ENCODE assay signal across 8 mouse cellular contexts in genomic region chr3:52269514-52270351, GRCm38 (mm10). TPM values are rescaled to one million over a fixed set of nuclear protein-coding genes. Genes with fewer than 3 reads are reported as not detected.
DNase-seq lines count a peak whose midpoint lies in the region; ATAC-seq and TF ChIP-seq lines count a peak whose summit lies in the region.

No protein-coding gene starts in this region.

- H3K9me3 ChIP-seq in embryonic facial prominence, embryonic 14.5 days (ENCODE audit: control insufficient read depth, low read length) = no peaks in the 10 kb centered on the region
- no peaks in the 10 kb centered on the region for H3K9me3 ChIP-seq in heart, embryonic 13.5 days
- no peaks in the 10 kb centered on the region for H3K9me3 ChIP-seq in kidney, embryonic 16.5 days (ENCODE audit: low read length)
- no peaks in the 10 kb centered on the region for H3K9me3 ChIP-seq in liver, embryonic 16.5 days (replicated peaks; ENCODE audit: control insufficient read depth, low read length)
- no peaks in the 10 kb centered on the region for H3K9me3 ChIP-seq in neural tube, embryonic 11.5 days (ENCODE audit: control insufficient read depth, low read length)

- peak overlapping the region; percentile 93 for H3K4me3 ChIP-seq in embryonic facial prominence, embryonic 14.5 days (ENCODE audit: low read depth, low read length)
- H3K4me3 ChIP-seq in heart, embryonic 13.5 days = peak overlapping the region; percentile 97
- peak overlapping the region; percentile 93 for H3K4me3 ChIP-seq in kidney, embryonic 16.5 days (ENCODE audit: low read length)
- peak overlapping the region; percentile 78 for H3K4me3 ChIP-seq in liver, embryonic 16.5 days (ENCODE audit: low read depth, low read length)
- peak overlapping the region; percentile 78 for H3K4me3 ChIP-seq in neural tube, embryonic 11.5 days (ENCODE audit: low read depth, low read length)
- H3K4me3 ChIP-seq in testis, adult 2 months (ENCODE audit: control insufficient read depth, low read depth, low read length) = peak overlapping the region; percentile 88

- no peaks in the 10 kb centered on the region for H3K36me3 ChIP-seq in embryonic facial prominence, embryonic 14.5 days (ENCODE audit: control insufficient read depth, insufficient read depth, low read length)
- no peaks in the 10 kb centered on the region for H3K36me3 ChIP-seq in heart, embryonic 13.5 days
- H3K36me3 ChIP-seq in kidney, embryonic 16.5 days (ENCODE audit: insufficient read depth, low read length) = no peaks in the 10 kb centered on the region
- H3K36me3 ChIP-seq in liver, embryonic 16.5 days (ENCODE audit: control insufficient read depth, insufficient read depth) = no peaks in the 10 kb centered on the region
- no peaks in the 10 kb centered on the region for H3K36me3 ChIP-seq in neural tube, embryonic 11.5 days (ENCODE audit: control insufficient read depth, insufficient read depth, low read length)
- H3K36me3 ChIP-seq in testis, adult 2 months (ENCODE audit: control insufficient read depth, insufficient read depth, low read length) = no peaks in the 10 kb centered on the region

- no peak for TF ChIP-seq POLR2A in testis, adult 2 months (IDR thresholded peaks at IDR 0.05; ENCODE audit: control insufficient read depth, low read depth, low read length)

- ATAC-seq in embryonic facial prominence, embryonic 14.5 days (ENCODE audit: low read depth) = no peak
- no peak for ATAC-seq in heart, embryonic 13.5 days (ENCODE audit: extremely low read depth, insufficient number of reproducible peaks, low FRiP score, low TSS enrichment)
- ATAC-seq in kidney, embryonic 16.5 days (ENCODE audit: low FRiP score, low TSS enrichment) = peak; percentile 67
- ATAC-seq in liver, embryonic 16.5 days (ENCODE audit: low read depth) = peak; percentile 59
- ATAC-seq in neural tube, embryonic 11.5 days (ENCODE audit: insufficient read depth, low FRiP score, low TSS enrichment) = no peak

- peaks cover 13% of the 10 kb centered on the region for H3K4me1 ChIP-seq in embryonic facial prominence, embryonic 14.5 days (ENCODE audit: control insufficient read depth, insufficient read depth, low read length)
- peaks cover 43% of the 10 kb centered on the region for H3K4me1 ChIP-seq in heart, embryonic 13.5 days
- H3K4me1 ChIP-seq in kidney, embryonic 16.5 days (ENCODE audit: insufficient read depth, low read length) = peaks cover 30% of the 10 kb centered on the region
- H3K4me1 ChIP-seq in liver, embryonic 16.5 days (ENCODE audit: control insufficient read depth, low read depth, low read length) = peaks cover 10% of the 10 kb centered on the region
- peaks cover 8% of the 10 kb centered on the region for H3K4me1 ChIP-seq in neural tube, embryonic 11.5 days (ENCODE audit: control insufficient read depth, insufficient read depth, low read length)
- peaks cover 13% of the 10 kb centered on the region for H3K4me1 ChIP-seq in testis, adult 2 months (ENCODE audit: control insufficient read depth, insufficient read depth, low read length)

- H3K27ac ChIP-seq in embryonic facial prominence, embryonic 14.5 days (replicated peaks; ENCODE audit: low read depth, low read length) = no peak overlapping the region
- H3K27ac ChIP-seq in heart, embryonic 13.5 days (replicated peaks) = peak overlapping the region; percentile 95
- H3K27ac ChIP-seq in kidney, embryonic 16.5 days (ENCODE audit: low read length) = peak overlapping the region; percentile 94
- H3K27ac ChIP-seq in liver, embryonic 16.5 days (ENCODE audit: low read length) = peak overlapping the region; percentile 62
- H3K27ac ChIP-seq in neural tube, embryonic 11.5 days (ENCODE audit: low read depth, low read length) = no peak overlapping the region
- H3K27ac ChIP-seq in testis, adult 2 months (ENCODE audit: control insufficient read depth, insufficient read depth, low read depth, low read length) = no peak overlapping the region

- TF ChIP-seq CTCF in testis, adult 2 months (IDR thresholded peaks at IDR 0.05; ENCODE audit: control insufficient read depth, insufficient read depth, insufficient replicate concordance, low read depth, low read length) = no peak

- WGBS in embryonic facial prominence, embryonic 14.5 days = under 1% methylated on average over 43 of the region's 55 CpGs
- WGBS in heart, embryonic 13.5 days = under 1% methylated on average over 55 of the region's 55 CpGs
- under 1% methylated on average over 55 of the region's 55 CpGs for WGBS in kidney, embryonic 16.5 days
- under 1% methylated on average over 55 of the region's 55 CpGs for WGBS in liver, embryonic 16.5 days (ENCODE audit: insufficient replicate concordance)
- under 1% methylated on average over 55 of the region's 55 CpGs for WGBS in neural tube, embryonic 11.5 days

- DNase-seq in right cerebral cortex, adult 18-20 months = peak; percentile 49
- DNase-seq in right cerebral cortex, postnatal 36 days (ENCODE audit: low spot score in 2 of 2) = no peak
- DNase-seq in embryonic facial prominence, embryonic 14.5 days (ENCODE audit: low spot score) = peak; percentile 73
- DNase-seq in neural tube, embryonic 11.5 days (ENCODE audit: low spot score) = peak; percentile 60

- peak overlapping the region; percentile 95 for H3K4me2 ChIP-seq in embryonic facial prominence, embryonic 14.5 days (ENCODE audit: low read depth, low read length)
- H3K4me2 ChIP-seq in heart, embryonic 13.5 days = peak overlapping the region; percentile 97
- peak overlapping the region; percentile 91 for H3K4me2 ChIP-seq in kidney, embryonic 16.5 days (replicated peaks; ENCODE audit: low read depth, low read length)
- H3K4me2 ChIP-seq in liver, embryonic 16.5 days (ENCODE audit: low read depth, low read length) = peak overlapping the region; percentile 97
- H3K4me2 ChIP-seq in neural tube, embryonic 11.5 days (ENCODE audit: low read depth) = peak overlapping the region; percentile 83

- H3K27me3 ChIP-seq in embryonic facial prominence, embryonic 14.5 days (replicated peaks; ENCODE audit: control insufficient read depth, insufficient read depth, low read length) = peaks cover 14% of the 10 kb centered on the region
- H3K27me3 ChIP-seq in heart, embryonic 13.5 days (replicated peaks) = peaks cover 17% of the 10 kb centered on the region
- 0 out of 2 replicates have a peak, but pooled peaks cover 6% of the 10 kb centered on the region for H3K27me3 ChIP-seq in kidney, embryonic 16.5 days (ENCODE audit: insufficient read depth, low read length)
- peaks cover 32% of the 10 kb centered on the region for H3K27me3 ChIP-seq in liver, embryonic 16.5 days (ENCODE audit: control insufficient read depth, insufficient read depth, low read depth, low read length)
- H3K27me3 ChIP-seq in neural tube, embryonic 11.5 days (ENCODE audit: control insufficient read depth, insufficient read depth, low read length) = peaks cover 35% of the 10 kb centered on the region
- no peaks in the 10 kb centered on the region for H3K27me3 ChIP-seq in testis, adult 2 months (ENCODE audit: control insufficient read depth, insufficient read depth, low read length)

- H3K9ac ChIP-seq in embryonic facial prominence, embryonic 14.5 days (ENCODE audit: low read depth, low read length) = peak overlapping the region; percentile 83
- peak overlapping the region; percentile 94 for H3K9ac ChIP-seq in heart, embryonic 13.5 days
- H3K9ac ChIP-seq in kidney, embryonic 16.5 days (replicated peaks; ENCODE audit: low read length) = peak overlapping the region; percentile 92
- peak overlapping the region; percentile 76 for H3K9ac ChIP-seq in liver, embryonic 16.5 days (ENCODE audit: low read depth, low read length)
- H3K9ac ChIP-seq in neural tube, embryonic 11.5 days (ENCODE audit: low read length) = peak overlapping the region; percentile 62

RNA-seq across cellular contexts. Expression of gene Foxo1, which starts 1.6 kb away (rescaled TPM):
- 8.2 and 9.0 TPM in 2 replicates for polyA plus RNA-seq in embryonic facial prominence, embryonic 14.5 days (2014; fragmentation: Nextera tagmentation; extraction: Ambion mirVana)
- 5.4 and 6.1 TPM in 2 replicates for polyA plus RNA-seq in heart, embryonic 13.5 days (2015; fragmentation: Nextera tagmentation; extraction: Ambion mirVana)
- 5.9 and 6.5 TPM in 2 replicates for polyA plus RNA-seq in kidney, embryonic 16.5 days (2015; fragmentation: Nextera tagmentation; extraction: Ambion mirVana)
- 1.5 and 2.2 TPM in 2 replicates for polyA plus RNA-seq in liver, embryonic 16.5 days (2015; fragmentation: Nextera tagmentation; extraction: Ambion mirVana)
- 4.2 and 5.2 TPM in 2 replicates for polyA plus RNA-seq in neural tube, embryonic 11.5 days (2014; fragmentation: Nextera tagmentation; extraction: Ambion mirVana)
- 1.7 and 2.2 TPM in 2 replicates for polyA plus RNA-seq in testis, adult 2 months (2012; rRNA removed)

Comparison
In these comparisons a context has a peak if more than half of its experiments do, and no peak if none do; other contexts are left out.
1. DNase-seq: peak in right cerebral cortex, adult 18-20 months (single experiment), embryonic facial prominence, embryonic 14.5 days (single experiment) and neural tube, embryonic 11.5 days (single experiment); none in right cerebral cortex, postnatal 36 days (0 of 2).
2. ATAC-seq: peak in kidney, embryonic 16.5 days (single experiment) and liver, embryonic 16.5 days (single experiment); none in embryonic facial prominence, embryonic 14.5 days (single experiment), heart, embryonic 13.5 days (single experiment) and neural tube, embryonic 11.5 days (single experiment).
3. H3K27ac ChIP-seq: peak in heart, embryonic 13.5 days (single experiment), kidney, embryonic 16.5 days (single experiment) and liver, embryonic 16.5 days (single experiment); none in embryonic facial prominence, embryonic 14.5 days (single experiment), neural tube, embryonic 11.5 days (single experiment) and testis, adult 2 months (single experiment).
4. Peak in every context shown above with its lines, with median percentiles within 50 percentile points of each other: H3K4me2 ChIP-seq, H3K4me3 ChIP-seq and H3K9ac ChIP-seq.